Mouse (Mus musculus) WW6 (cell line): ENCODE measurements around the gene Slc25a30.
A peak's percentile ranks its signal among the peaks of the same experiment; 100 is the strongest.
"Not testable (repeated sequence)": the region's sequence is repeated elsewhere in the genome, so short reads cannot be mapped to it uniquely, and the experiment has no call there.

Experiments
- DNase-seq: peaks from one replicate; pipeline ENCODE4 v3.0.0-alpha.2; 2013; ENCODE audit warnings: low read depth, low spot score

Gene Slc25a30

GRCm38 (mm10) chr14:75786868-75787793, at the start of gene Slc25a30:
Gene Slc25a30 (minus strand): TSS chr14:75787037.
- peak; percentile 91 for DNase-seq

- no peak for DNase-seq
Observed at GRCm38 (mm10) chr14:75836579-75836978, 49.7 kb upstream of the Slc25a30 start.

- no peak for DNase-seq
Observed at GRCm38 (mm10) chr14:75834739-75835381, 48.0 kb upstream of the Slc25a30 start.

- peak; percentile 66 for DNase-seq
Observed at GRCm38 (mm10) chr14:75834251-75834738, 47.5 kb upstream of the Slc25a30 start.

GRCm38 (mm10) chr14:75833546-75834250, 46.9 kb upstream of the Slc25a30 start:
- DNase-seq, result no peak

- no peak for DNase-seq
Observed at GRCm38 (mm10) chr14:75832982-75833381, 46.1 kb upstream of the Slc25a30 start.

GRCm38 (mm10) chr14:75832031-75832430, 45.2 kb upstream of the Slc25a30 start:
- DNase-seq, result no peak

GRCm38 (mm10) chr14:75829817-75830216, 43.0 kb upstream of the Slc25a30 start:
- DNase-seq, result not testable (repeated sequence)

- no peak for DNase-seq
Observed at GRCm38 (mm10) chr14:75828866-75829806, 42.3 kb upstream of the Slc25a30 start.

GRCm38 (mm10) chr14:75828221-75828620, 41.4 kb upstream of the Slc25a30 start:
- no peak for DNase-seq

- no peak for DNase-seq
Observed at GRCm38 (mm10) chr14:75826851-75827410, 40.1 kb upstream of the Slc25a30 start.

- DNase-seq, result no peak
Observed at GRCm38 (mm10) chr14:75820007-75820406, 33.2 kb upstream of the Slc25a30 start.

GRCm38 (mm10) chr14:75819341-75819740, 32.5 kb upstream of the Slc25a30 start:
- no peak for DNase-seq

GRCm38 (mm10) chr14:75818528-75818927, 31.7 kb upstream of the Slc25a30 start:
- no peak for DNase-seq

- no peak for DNase-seq
Observed at GRCm38 (mm10) chr14:75809931-75810330, 23.1 kb upstream of the Slc25a30 start.

- no peak for DNase-seq
Observed at GRCm38 (mm10) chr14:75807800-75808199, 21.0 kb upstream of the Slc25a30 start.

GRCm38 (mm10) chr14:75797769-75798386, 11.0 kb upstream of the Slc25a30 start:
- DNase-seq, result no peak

- no peak for DNase-seq
Observed at GRCm38 (mm10) chr14:75795918-75796317, 9.1 kb upstream of the Slc25a30 start.

- DNase-seq, result no peak
Observed at GRCm38 (mm10) chr14:75794726-75795125, 7.9 kb upstream of the Slc25a30 start.

GRCm38 (mm10) chr14:75794324-75794723, 7.5 kb upstream of the Slc25a30 start:
- no peak for DNase-seq
